Mouse (Mus musculus) ES-E14 (cell line): ENCODE measurements at regions not wholly inside any gene's neighbourhood (a gene's known extent, or its start where the extent isn't known, plus 50 kb on each side); places are given as distances from the start of the nearest gene placed in this dataset.

Experiments used
- CHD2 ChIP-seq: IDR thresholded peaks from 2 replicates; pipeline ENCODE4 v1.6.1; 2014; ENCODE audit warnings: mild to moderate bottlenecking, low read depth, low read length, inconsistent platforms
- HCFC1 ChIP-seq: IDR thresholded peaks from 2 replicates; pipeline ENCODE4 v1.6.1; 2012; ENCODE audit warnings: low read length, inconsistent platforms, borderline replicate concordance; ENCODE audit not compliant: insufficient read depth
- MAFK ChIP-seq: IDR thresholded peaks from 2 replicates; pipeline ENCODE4 v1.6.1; 2014; ENCODE audit warnings: mild to moderate bottlenecking, low read depth, low read length, inconsistent platforms; ENCODE audit not compliant: insufficient read depth
- ZC3H11A ChIP-seq: IDR thresholded peaks from 2 replicates; pipeline ENCODE4 v1.6.1; 2012; ENCODE audit warnings: low read depth, mild to moderate bottlenecking, inconsistent platforms, low read length, borderline replicate concordance

DNA sequence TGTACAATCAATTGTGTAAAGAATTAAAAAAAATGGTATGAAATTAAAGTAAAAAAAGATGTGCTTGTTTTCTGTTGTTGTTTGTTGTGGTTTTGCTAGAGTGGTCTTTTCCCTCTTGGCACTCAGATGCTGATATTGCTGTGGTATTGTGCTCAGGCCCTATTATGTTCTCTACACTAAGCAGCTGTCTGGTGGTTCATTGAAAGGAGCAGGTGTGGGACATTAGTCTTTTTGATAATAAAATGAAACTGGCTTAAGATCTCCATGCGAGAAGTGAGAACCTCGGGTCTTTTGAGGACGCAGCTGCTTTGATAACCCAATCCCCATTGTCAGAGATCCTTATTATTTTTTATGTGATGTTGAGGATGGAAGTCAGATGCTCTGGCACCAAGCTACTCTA is 155.4 kb upstream of the 4930583I09Rik start:
- no peak for TF ChIP-seq MAFK
- no peak for TF ChIP-seq CHD2
- no peak for TF ChIP-seq HCFC1
- TF ChIP-seq ZC3H11A = no peak
